Mouse (Mus musculus) activated CD4-positive, CD25-positive, alpha-beta regulatory T cell, adult 9 weeks (primary cell): ENCODE measurements around the gene Pecr. TPM values are rescaled to one million over a fixed set of nuclear protein-coding genes. Genes with fewer than 3 reads are reported as not detected.

Experiments used
- polyA plus RNA-seq: library from polyadenylated mRNA; unstranded; fragments of 100-300 nt; shearing (Covaris generic); gene quantifications from one replicate; pipeline ENCODE4 v1.2.1, GENCODE M21; 2017

Gene Pecr
- 5.0 TPM for polyA plus RNA-seq

GRCm38 (mm10) chr1:72283992-72284485 lies at the start of gene Pecr, which contains the start of gene Tmem169:
Gene Pecr, minus strand, starts transcription at chr1:72284314.
Gene Tmem169, plus strand, starts transcription at chr1:72284369.

GRCm38 (mm10) chr1:72307317-72307798 lies 23.2 kb upstream of the Pecr start, which contains the start of gene Xrcc5:
Gene Xrcc5, plus strand, starts transcription at chr1:72307421.

GRCm38 (mm10) chr1:72211701-72212699 lies 72.1 kb downstream of the Pecr start, which contains the start of gene Mreg:
Gene Mreg, minus strand, starts transcription at chr1:72212307.

Other genes starting within 250 kb of the Pecr start
- not detected for gene Mreg, start 72.0 kb downstream of the Pecr start, polyA plus RNA-seq
- gene Tmem169, start 55 bp upstream of the Pecr start, polyA plus RNA-seq = not detected
- 41.2 TPM for gene Xrcc5, start 23.1 kb upstream of the Pecr start, polyA plus RNA-seq